Mouse (Mus musculus): ENCODE data around the gene Cops4. TPM values are rescaled to one million over a fixed set of nuclear protein-coding genes. Genes with fewer than 3 reads are reported as not detected.

The Cops4 gene
- 31.0 and 35.5 TPM in 2 replicates for polyA plus RNA-seq (2012; rRNA removed)

DNA sequence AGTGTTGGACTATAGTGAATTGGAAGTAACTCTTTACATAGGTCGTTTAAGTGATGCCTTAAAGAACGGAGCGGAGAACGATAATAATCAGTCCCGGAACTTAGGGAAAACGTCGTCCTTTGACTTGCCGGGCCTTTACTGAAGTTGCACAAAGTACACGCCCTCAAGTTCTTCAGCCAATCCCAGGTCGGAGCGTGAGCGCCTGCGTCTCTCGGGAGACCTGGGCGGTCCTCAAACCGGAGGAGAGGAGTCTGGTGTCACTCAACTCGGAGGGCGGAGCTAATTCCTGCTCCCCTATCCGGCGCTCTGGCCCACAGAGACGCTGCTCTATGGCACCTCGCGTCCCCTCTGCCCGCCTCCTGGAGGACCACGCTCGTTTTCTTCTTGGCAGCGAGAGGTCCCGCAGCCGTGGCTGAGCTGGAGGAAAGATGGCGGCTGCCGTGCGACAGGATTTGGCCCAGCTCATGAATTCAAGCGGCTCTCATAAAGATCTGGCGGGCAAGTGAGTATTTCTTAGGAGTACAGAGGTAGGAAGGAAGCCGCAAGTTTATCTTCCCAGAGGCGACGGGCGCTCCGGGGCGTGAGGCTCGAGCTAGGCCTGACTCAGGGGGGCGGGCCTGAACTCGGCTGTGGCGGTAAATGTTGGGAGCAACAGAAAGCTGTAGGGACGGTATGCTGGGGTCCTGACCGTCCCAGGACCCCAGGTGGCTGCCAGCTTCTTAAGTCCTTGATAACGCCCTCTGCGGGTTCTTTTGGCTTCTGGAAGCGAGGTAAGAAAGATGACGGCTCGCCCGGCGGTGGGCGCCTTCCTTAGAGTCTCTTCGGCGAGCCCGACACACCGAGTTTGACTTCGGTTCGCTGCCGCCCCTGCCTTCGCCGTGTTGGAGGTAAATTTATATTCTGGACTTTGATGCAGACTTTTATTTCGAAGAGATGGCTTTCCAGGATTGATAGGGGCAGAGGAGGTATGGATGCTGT is at the start of gene Cops4:
Cops4 (plus strand) TSS at position 261 of the 978 bp plus-strand sequence.

DNA sequence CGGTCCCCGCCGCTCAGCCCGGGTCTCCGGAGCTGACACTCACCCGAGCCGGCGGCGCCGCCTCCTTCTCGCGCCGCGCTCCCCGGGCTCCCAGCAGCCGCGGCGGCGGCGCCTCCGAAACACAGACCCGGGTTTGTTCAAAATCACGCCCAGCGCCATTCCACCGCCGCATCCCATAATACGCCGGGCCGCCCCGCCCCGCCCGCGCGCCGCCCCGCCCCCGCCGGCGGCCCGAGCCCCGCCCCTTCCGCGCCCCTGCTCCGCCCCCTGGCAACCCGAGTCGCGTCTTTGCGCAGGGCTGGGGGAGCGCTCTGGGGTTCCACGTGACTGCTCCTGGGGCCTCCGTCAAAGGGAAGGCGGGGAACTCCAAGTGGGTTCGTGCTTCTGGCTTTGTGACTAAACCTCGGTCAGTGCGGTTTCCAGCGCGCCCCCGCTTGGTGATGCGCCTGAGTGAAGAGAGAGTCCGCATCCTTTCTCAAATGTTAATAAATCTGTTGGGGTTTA is 17.6 kb upstream of the Cops4 start, which contains the start of gene Lin54:
Lin54 (minus strand) TSS at position 182 of the 504 bp plus-strand sequence.

DNA sequence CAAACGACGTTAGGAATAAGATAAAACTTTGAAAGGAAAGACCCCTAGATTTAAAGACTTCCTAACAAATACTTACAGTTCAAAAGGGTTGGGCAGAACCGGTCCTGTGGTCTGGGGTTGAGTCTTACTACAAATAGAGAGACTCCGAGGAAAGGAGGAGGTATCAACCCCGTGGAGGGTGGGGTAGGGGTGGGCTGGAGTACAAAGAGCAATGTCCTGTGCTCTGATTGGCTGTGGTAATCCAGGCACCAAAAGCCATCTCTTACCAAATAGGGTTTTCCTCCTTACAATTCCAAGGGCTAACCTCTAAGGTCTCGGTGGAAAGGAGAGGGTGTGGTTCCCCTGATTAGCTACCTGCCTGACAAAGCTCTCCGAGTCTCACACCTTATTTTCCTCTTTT is 54.0 kb downstream of the Cops4 start, which contains the start of gene Plac8:
Plac8 (minus strand) TSS at position 177 of the 400 bp plus-strand sequence.

Other genes starting within 250 kb of the Cops4 start
- gene Sec31a, start 102.1 kb upstream of the Cops4 start, polyA plus RNA-seq (2012; rRNA removed), result 40.7 and 48.5 TPM in 2 replicates
- gene Lin54, start 17.7 kb upstream of the Cops4 start, polyA plus RNA-seq (2012; rRNA removed), result 8.5 and 9.7 TPM in 2 replicates
- 60.6 and 88.5 TPM in 2 replicates for gene Plac8, start 53.9 kb downstream of the Cops4 start, polyA plus RNA-seq (2012; rRNA removed)
- gene Coq2, start 156.8 kb downstream of the Cops4 start, polyA plus RNA-seq (2012; rRNA removed), result 24.3 and 26.8 TPM in 2 replicates
- 1.4 and 1.7 TPM in 2 replicates for gene Hpse, start 201.4 kb downstream of the Cops4 start, polyA plus RNA-seq (2012; rRNA removed)

Measured in liver, embryonic 14 days (tissue).